Mouse (Mus musculus): ENCODE results near the gene Igfbp6.

DNA sequence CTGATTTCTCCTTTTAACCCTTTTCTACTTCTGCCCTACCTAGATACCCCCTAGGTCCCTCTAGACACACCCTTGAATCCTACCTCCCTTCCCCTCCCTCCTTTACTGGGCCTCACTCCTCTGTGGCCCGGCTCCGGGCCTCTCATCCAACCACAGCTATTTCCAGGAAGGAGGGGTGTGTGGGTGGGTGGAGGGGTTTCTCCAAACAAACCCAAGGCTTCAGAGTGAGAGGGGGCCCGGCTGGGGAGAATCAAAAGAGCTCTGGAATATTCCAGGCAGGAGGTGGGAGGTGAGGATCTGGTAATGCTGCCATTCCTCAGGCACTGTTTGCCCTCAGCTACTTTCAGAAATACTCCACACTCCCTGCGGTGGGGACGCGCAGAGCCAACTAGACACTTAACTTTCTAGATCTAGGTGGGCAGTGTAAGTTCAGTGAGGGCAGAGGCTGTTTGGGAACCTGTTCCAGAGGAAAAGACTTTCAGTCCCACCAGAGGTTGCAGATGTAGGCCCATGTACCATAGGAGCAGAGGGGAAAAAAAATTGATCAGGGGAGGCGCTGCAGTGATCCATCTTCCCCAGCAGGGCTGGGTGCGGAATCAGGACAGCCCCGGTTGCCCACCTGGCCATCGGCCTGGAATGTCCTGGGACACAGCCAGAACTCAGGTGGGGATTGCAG, 43.0 kb upstream of the Igfbp6 start:
- TF ChIP-seq CTCF (IDR thresholded peaks at IDR 0.05; ENCODE audit: low read depth) (no peak), EP300 (IDR thresholded peaks at IDR 0.05; ENCODE audit: low read depth) (no peak)

Measured in liver, embryonic 14.5 days (tissue).